Mouse (Mus musculus) ES-E14 (cell line): Measurements from ENCODE around the gene Lpin1. TPM values are rescaled to one million over a fixed set of nuclear protein-coding genes. Genes with fewer than 3 reads are reported as not detected.

Source experiments
- DNase-seq: peaks from one replicate; pipeline ENCODE4 v3.0.0-alpha.2; 2013; ENCODE audit warnings: low read depth, low spot score
- H3K27ac ChIP-seq: 2 replicates; pipeline ENCODE4 v1.5.1; 2012; ENCODE audit warnings: low read depth, mild to moderate bottlenecking, low read length, moderate library complexity, mixed read lengths; ENCODE audit not compliant: poor library complexity, insufficient read depth, severe bottlenecking
- H3K36me3 ChIP-seq: 2 replicates; pipeline ENCODE4 v1.6.1; 2012; ENCODE audit warnings: mild to moderate bottlenecking, low read length, moderate library complexity, mixed read lengths; ENCODE audit not compliant: control insufficient read depth, poor library complexity, insufficient read depth, severe bottlenecking
- H3K4me1 ChIP-seq, 2 experiments: fragments of 150-350 bp in 1 of 2; sonication (generic) in 1 of 2; 2 replicates each; pipeline ENCODE4 v1.6.1; 2012; ENCODE audit warnings: low read length in 2 of 2, mild to moderate bottlenecking in 1 of 2, mixed read lengths in 1 of 2; ENCODE audit not compliant: control insufficient read depth in 2 of 2, insufficient read depth in 2 of 2, poor library complexity in 1 of 2
- H3K4me3 ChIP-seq, 2 experiments: fragments of 150-350 bp in 1 of 2; sonication (generic) in 1 of 2; 2 replicates each; pipeline ENCODE4 v1.5.1; 2012; ENCODE audit warnings: low read length in 2 of 2, low read depth in 1 of 2, mild to moderate bottlenecking in 1 of 2, mixed read lengths in 1 of 2; ENCODE audit not compliant: insufficient read depth in 1 of 2, poor library complexity in 1 of 2, severe bottlenecking in 1 of 2
- H3K9ac ChIP-seq: 2 replicates; pipeline ENCODE4 v1.6.1; 2012; ENCODE audit warnings: low read depth, mild to moderate bottlenecking, low read length, mixed read lengths; ENCODE audit not compliant: poor library complexity, insufficient read depth, severe bottlenecking
- H3K9me3 ChIP-seq: fragments of 150-350 bp; sonication (generic); 2 replicates; pipeline ENCODE4 v1.6.1; 2012; ENCODE audit warnings: low read depth, mild to moderate bottlenecking, low read length; ENCODE audit not compliant: control insufficient read depth, insufficient read depth
- CHD2 ChIP-seq: IDR thresholded peaks from 2 replicates; pipeline ENCODE4 v1.6.1; 2014; ENCODE audit warnings: mild to moderate bottlenecking, low read depth, low read length, inconsistent platforms
- HCFC1 ChIP-seq: IDR thresholded peaks from 2 replicates; pipeline ENCODE4 v1.6.1; 2012; ENCODE audit warnings: low read length, inconsistent platforms, borderline replicate concordance; ENCODE audit not compliant: insufficient read depth
- MAFK ChIP-seq: IDR thresholded peaks from 2 replicates; pipeline ENCODE4 v1.6.1; 2014; ENCODE audit warnings: mild to moderate bottlenecking, low read depth, low read length, inconsistent platforms; ENCODE audit not compliant: insufficient read depth
- ZC3H11A ChIP-seq: IDR thresholded peaks from 2 replicates; pipeline ENCODE4 v1.6.1; 2012; ENCODE audit warnings: low read depth, mild to moderate bottlenecking, inconsistent platforms, low read length, borderline replicate concordance
- ZNF384 ChIP-seq: IDR thresholded peaks from 2 replicates; pipeline ENCODE4 v1.6.1; 2012; ENCODE audit warnings: low read depth, low read length, inconsistent platforms
- in situ Hi-C, 2 experiments: fragments of 600-800 bp; cut with MboI; formaldehyde crosslinking; loops; one replicate each; pipeline ENCODE4 v1.15.1; 2025; ENCODE audit warnings: low sequenced_read_pairs in 2 of 2, inconsistent platforms in 1 of 2; ENCODE audit not compliant: unreplicated experiment in 2 of 2
- total RNA-seq: library from RNA; depleted of rRNA; stranded (reverse); fragments of 300-350 nt; gene quantifications from 2 replicates; pipeline ENCODE4 v1.2.3, GENCODE M21; 2012

Gene Lpin1
- total RNA-seq, 1 experiment: 15.8 TPM

DNA sequence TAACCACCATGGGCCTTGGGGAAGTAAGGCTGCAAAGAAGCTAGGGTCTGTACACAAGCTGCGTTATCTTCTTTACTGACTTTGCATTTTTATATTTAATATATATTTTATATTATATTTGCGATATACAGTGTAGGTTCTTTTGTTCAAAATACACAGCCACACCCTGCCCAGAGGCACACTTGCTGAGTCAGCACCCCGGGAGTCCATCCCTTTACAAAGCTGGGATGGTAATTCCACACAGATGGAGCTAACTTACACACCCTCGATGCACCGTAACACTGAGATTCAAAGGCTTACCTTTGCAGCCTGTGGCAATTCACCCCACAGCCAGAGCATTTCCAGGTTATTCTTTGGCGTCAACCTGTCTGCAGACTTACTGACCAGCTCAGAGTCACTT is 42.7 kb downstream of the Lpin1 start:
- no peak overlapping the region for H3K27ac ChIP-seq
- no peak overlapping the region for H3K9ac ChIP-seq
- peaks cover 0 to 7% of the 10 kb centered on the region in 2 experiments; a peak in 2 of 4 replicates for H3K4me1 ChIP-seq
- H3K4me3 ChIP-seq: no peak overlapping the region
- no peak for DNase-seq
- in situ Hi-C loops: no loop called here
- peak; percentile 91 for TF ChIP-seq MAFK
- no peak for TF ChIP-seq CHD2
- TF ChIP-seq ZC3H11A: no peak
- no peaks in the 10 kb centered on the region for H3K9me3 ChIP-seq
- H3K36me3 ChIP-seq: peaks cover 45% of the 10 kb centered on the region

DNA sequence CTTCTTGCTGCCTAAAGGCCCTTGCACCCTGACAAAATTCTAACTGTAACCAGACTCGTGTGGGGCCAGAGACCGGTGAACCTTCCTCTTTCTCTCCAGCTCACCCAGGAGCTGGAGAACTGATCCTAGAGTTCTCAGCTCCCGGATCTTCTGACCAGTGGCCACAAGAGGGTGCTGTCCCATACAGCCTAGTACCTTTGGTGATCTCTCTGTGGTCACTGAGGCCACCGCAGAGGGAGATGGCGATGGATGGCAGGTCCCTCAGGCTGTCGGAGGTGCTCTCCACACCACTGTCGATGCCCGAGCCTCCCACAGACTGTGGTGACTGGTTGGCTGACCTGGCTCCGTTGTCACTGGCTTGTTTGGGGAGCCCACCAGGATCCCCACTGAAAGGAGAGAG is 47.3 kb downstream of the Lpin1 start:
- DNase-seq: no peak
- H3K4me3 ChIP-seq: no peak overlapping the region
- H3K36me3 ChIP-seq: peaks cover 57% of the 10 kb centered on the region
- TF ChIP-seq HCFC1 (no peak), CHD2 (no peak), MAFK (no peak), ZNF384 (no peak), ZC3H11A (no peak)
- H3K4me1 ChIP-seq: 0 out of 4 replicates have a peak, but pooled peaks cover 0 to 2% of the 10 kb centered on the region in 2 experiments
- H3K27ac ChIP-seq: no peak overlapping the region
- in situ Hi-C loops: no loop called here
- H3K9ac ChIP-seq: no peak overlapping the region
- H3K9me3 ChIP-seq: no peaks in the 10 kb centered on the region

DNA sequence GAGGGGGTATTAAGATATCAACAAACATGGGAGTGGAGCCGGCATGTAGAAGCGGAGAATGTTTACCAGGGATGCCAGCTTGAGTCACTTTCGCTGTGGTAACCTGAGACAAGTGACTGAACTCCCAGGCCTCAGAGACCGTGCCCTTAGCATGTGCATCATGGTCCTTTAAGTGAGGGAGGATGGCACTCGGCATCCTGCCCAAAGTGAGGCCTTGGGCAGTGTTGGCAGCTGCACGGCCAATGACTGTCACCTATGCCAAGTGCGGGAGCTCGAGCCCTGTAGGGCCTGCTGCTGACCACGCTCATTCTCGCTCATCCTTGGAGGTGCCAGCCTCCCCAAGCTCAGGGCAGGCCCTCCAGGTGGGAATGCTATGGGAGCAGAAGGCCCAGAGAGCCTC is 48.1 kb downstream of the Lpin1 start:
- no peak for DNase-seq
- Histone ChIP-seq H3K4me3 (no peak overlapping the region), H3K27ac (no peak overlapping the region), H3K9ac (no peak overlapping the region), H3K36me3 (peaks cover 61% of the 10 kb centered on the region), H3K4me1 (no peaks in the 10 kb centered on the region), H3K9me3 (no peaks in the 10 kb centered on the region)
- TF ChIP-seq CHD2 (no peak), ZNF384 (no peak), HCFC1 (no peak)
- in situ Hi-C loops: no loop called here

- in situ Hi-C loops: no loop called here
- no peak overlapping the region for H3K27ac ChIP-seq
- no peak for DNase-seq
- H3K4me3 ChIP-seq: no peak overlapping the region
- H3K36me3 ChIP-seq: peaks cover 57% of the 10 kb centered on the region
- no peaks in the 10 kb centered on the region for H3K9me3 ChIP-seq
- no peak overlapping the region for H3K9ac ChIP-seq
- H3K4me1 ChIP-seq: no peaks in the 10 kb centered on the region
- TF ChIP-seq CHD2 (no peak), MAFK (no peak), ZNF384 (no peak), ZC3H11A (no peak), HCFC1 (no peak)
These were observed 48.6 kb downstream of the Lpin1 start for GRCm38 (mm10) chr12:16562181-16562580.

DNA sequence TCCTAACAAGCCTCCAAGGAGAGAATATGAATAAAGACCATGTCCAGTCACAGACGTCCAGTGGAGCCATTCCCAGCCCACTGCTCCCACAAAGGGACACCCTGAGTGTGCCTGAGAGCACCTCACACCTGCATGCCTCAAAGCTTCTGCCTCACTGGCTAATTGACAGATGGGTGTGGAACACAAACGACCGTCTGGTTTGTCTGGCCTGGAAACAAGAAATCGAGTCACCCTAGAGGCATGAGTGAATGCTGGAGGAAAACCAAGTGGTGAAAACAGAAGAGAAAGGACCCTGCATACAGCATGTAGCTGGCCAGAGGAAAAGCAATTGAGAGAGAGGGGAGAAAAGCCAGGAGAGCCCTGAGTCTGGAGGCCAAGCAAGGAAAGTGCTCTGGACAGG is 53.5 kb downstream of the Lpin1 start:
- Histone ChIP-seq H3K4me3 (no peak overlapping the region), H3K9ac (no peak overlapping the region), H3K36me3 (peaks cover 44% of the 10 kb centered on the region; the same call in 1 of the 2 replicates), H3K9me3 (no peaks in the 10 kb centered on the region), H3K27ac (no peak overlapping the region), H3K4me1 (no peaks in the 10 kb centered on the region; a peak in 1 of 4 replicates)
- in situ Hi-C loops: no loop called here
- DNase-seq: no peak
- TF ChIP-seq HCFC1: no peak
- no peak for TF ChIP-seq ZNF384
- no peak for TF ChIP-seq CHD2
- no peak for TF ChIP-seq MAFK
- TF ChIP-seq ZC3H11A: no peak
